Mouse (Mus musculus) hindbrain, postnatal 0 days (tissue): Measurements from ENCODE around the gene Zfp131. TPM values are rescaled to one million over a fixed set of nuclear protein-coding genes. Genes with fewer than 3 reads are reported as not detected.

Experiments used
- ATAC-seq: fragments of 200-750 bp; cut with Nextera tagmentation; 2 replicates; pipeline ENCODE4 v1.8.0; 2017; ENCODE audit warnings: mild to moderate bottlenecking, moderate TSS enrichment, moderate library complexity
- DNase-seq: peaks from one replicate; pipeline ENCODE4 v3.0.0-alpha.2; 2015; ENCODE audit warnings: low spot score
- H3K27ac ChIP-seq: fragments of 300-500 bp; sonication (generic); 2 replicates; pipeline ENCODE4 v1.5.1; 2014; ENCODE audit warnings: mild to moderate bottlenecking
- H3K27me3 ChIP-seq: fragments of 300-500 bp; sonication (generic); 2 replicates; pipeline ENCODE4 v1.6.1; 2014; ENCODE audit warnings: low read length, mixed read lengths; ENCODE audit not compliant: insufficient read depth
- H3K36me3 ChIP-seq: fragments of 300-500 bp; sonication (generic); 2 replicates; pipeline ENCODE4 v1.6.1; 2014; ENCODE audit warnings: low read length, mixed read lengths; ENCODE audit not compliant: insufficient read depth
- H3K4me1 ChIP-seq: fragments of 300-500 bp; sonication (generic); 2 replicates; pipeline ENCODE4 v1.6.1; 2014; ENCODE audit warnings: antibody characterized with exemption, low read length, mixed read lengths; ENCODE audit not compliant: insufficient read depth
- H3K4me2 ChIP-seq: fragments of 300-500 bp; sonication (generic); 2 replicates; pipeline ENCODE4 v1.6.1; 2014; ENCODE audit warnings: low read depth, mild to moderate bottlenecking, low read length, moderate library complexity, mixed read lengths
- H3K4me3 ChIP-seq: fragments of 300-500 bp; sonication (generic); 2 replicates; pipeline ENCODE4 v1.5.1; 2014; ENCODE audit warnings: low read length
- H3K9ac ChIP-seq: fragments of 300-500 bp; sonication (generic); replicated peaks from 2 replicates; pipeline ENCODE4 v1.6.1; 2014; ENCODE audit warnings: mild to moderate bottlenecking, low read length, moderate library complexity, mixed read lengths
- H3K9me3 ChIP-seq: fragments of 300-500 bp; sonication (generic); 2 replicates; pipeline ENCODE4 v1.6.1; 2016; ENCODE audit warnings: low read length, mixed read lengths
- CTCF ChIP-seq: IDR thresholded peaks from 2 replicates; pipeline ENCODE4 v1.5.1; 2016; ENCODE audit warnings: antibody characterized with exemption, control low read depth, low read depth
- WGBS: fragments of 180-500 bp; shearing (Covaris S2); extraction: QIAGEN DNeasy Blood & Tissue Kit; methylation state at CpG from one replicate; pipeline ENCODE4 v1.1.7; 2014; 5-methylcytosine and 5-hydroxymethylcytosine counted together
- polyA plus RNA-seq: library from polyadenylated mRNA; unstranded; fragments of >200 nt; fragmentation: Nextera tagmentation; extraction: Ambion mirVana; gene quantifications from 2 replicates; pipeline ENCODE4 v1.2.1, GENCODE M21; 2015
- total RNA-seq: library from RNA; depleted of rRNA; stranded (reverse); fragments of >200 nt; gene quantifications from 2 replicates; pipeline ENCODE4 v1.2.3, GENCODE M21; 2014

Gene Zfp131
- total and polyA plus RNA-seq, 2 experiments from 2014 or later = 26.3 to 27.7 TPM

- H3K36me3 ChIP-seq = no peaks in the 10 kb centered on the region
- no peaks in the 10 kb centered on the region for H3K27me3 ChIP-seq
- H3K4me2 ChIP-seq = peak overlapping the region; percentile 54
- no peak overlapping the region; the same call in 1 of the 2 replicates for H3K27ac ChIP-seq
- WGBS = 6% methylated on average over 19 of the region's 19 CpGs
- H3K9me3 ChIP-seq = no peaks in the 10 kb centered on the region
- H3K4me3 ChIP-seq = peak overlapping the region; percentile 24
- H3K4me1 ChIP-seq = 0 out of 2 replicates have a peak, but pooled peaks cover 3% of the 10 kb centered on the region
- 0 out of 2 replicates have a peak overlapping the region, but pooled peaks have one; percentile 21 for H3K9ac ChIP-seq
- DNase-seq (peak; percentile 45), ATAC-seq (no peak; the same call in 1 of the 2 replicates)
- no peak for TF ChIP-seq CTCF
These were observed 49.1 kb downstream of the Zfp131 start for GRCm38 (mm10) chr13:119741390-119742237.

DNA sequence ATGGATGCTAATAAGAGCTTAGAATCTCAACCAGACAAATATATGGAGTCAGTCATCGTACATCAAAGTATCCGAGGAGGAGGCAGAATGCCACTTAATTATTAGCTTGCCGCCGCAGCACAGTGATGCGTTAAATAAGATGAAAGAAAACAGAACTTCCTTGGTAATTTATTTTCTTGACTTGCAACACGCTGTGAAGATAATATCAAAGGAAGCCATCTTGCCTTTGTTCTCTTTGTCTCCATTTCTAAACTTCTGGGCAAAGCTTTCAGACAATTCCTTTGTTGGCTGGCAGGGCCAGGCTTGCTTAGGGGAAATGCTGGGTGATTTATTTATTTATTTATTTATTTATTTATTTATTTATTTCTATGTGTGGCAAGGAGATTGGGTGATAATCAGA lies 59.2 kb downstream of the Zfp131 start:
- H3K9me3 ChIP-seq = no peaks in the 10 kb centered on the region
- no peak overlapping the region for H3K4me2 ChIP-seq
- no peak overlapping the region for H3K27ac ChIP-seq
- H3K4me1 ChIP-seq = no peaks in the 10 kb centered on the region
- WGBS = 25% methylated on average over 6 of the region's 6 CpGs
- ATAC-seq (0 out of 2 replicates have a peak, but pooled peaks have one; percentile 21), DNase-seq (peak; percentile 28)
- no peak for TF ChIP-seq CTCF
- no peak overlapping the region for H3K9ac ChIP-seq
- no peaks in the 10 kb centered on the region for H3K36me3 ChIP-seq
- H3K27me3 ChIP-seq = no peaks in the 10 kb centered on the region
- no peak overlapping the region for H3K4me3 ChIP-seq

DNA sequence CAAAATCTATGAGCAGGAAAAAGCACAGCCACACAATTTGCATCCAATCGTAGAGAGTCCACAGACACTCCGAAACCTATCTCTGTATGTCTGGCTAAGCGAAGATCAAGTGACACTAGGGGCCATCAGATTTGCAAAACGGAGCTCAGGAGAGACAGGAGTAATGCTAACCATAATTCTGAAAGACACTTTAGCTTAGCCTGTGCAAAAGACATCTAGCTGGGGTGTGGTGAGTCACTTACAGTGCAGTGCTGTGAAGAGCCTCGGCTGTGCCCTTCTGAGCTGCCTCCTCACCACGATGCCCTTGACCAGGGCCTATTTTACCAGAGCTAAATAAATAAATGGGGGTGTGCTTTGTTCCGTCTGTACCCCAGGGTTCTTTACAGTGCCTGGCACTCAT lies 61.3 kb downstream of the Zfp131 start:
- no peak for TF ChIP-seq CTCF
- Histone ChIP-seq H3K4me1 (no peaks in the 10 kb centered on the region), H3K27me3 (no peaks in the 10 kb centered on the region), H3K9ac (no peak overlapping the region), H3K27ac (no peak overlapping the region), H3K9me3 (no peaks in the 10 kb centered on the region), H3K4me2 (no peak overlapping the region), H3K36me3 (no peaks in the 10 kb centered on the region), H3K4me3 (no peak overlapping the region)
- ATAC-seq = no peak
- 93% methylated on average over 7 of the region's 7 CpGs for WGBS
- DNase-seq = no peak

- Histone ChIP-seq H3K27me3 (no peaks in the 10 kb centered on the region), H3K27ac (no peak overlapping the region), H3K9ac (no peak overlapping the region), H3K4me2 (no peak overlapping the region), H3K4me3 (no peak overlapping the region), H3K9me3 (no peaks in the 10 kb centered on the region), H3K4me1 (no peaks in the 10 kb centered on the region), H3K36me3 (no peaks in the 10 kb centered on the region)
- TF ChIP-seq CTCF = no peak
- 54% methylated on average over 26 of the region's 26 CpGs for WGBS
- DNase-seq = peak; percentile 22
- ATAC-seq = peak; percentile 51
These were observed 62.9 kb downstream of the Zfp131 start for GRCm38 (mm10) chr13:119727608-119728387.

GRCm38 (mm10) chr13:119724541-119724940 lies 66.1 kb downstream of the Zfp131 start:
- H3K9me3 ChIP-seq = no peaks in the 10 kb centered on the region
- peak; percentile 32; the same call in 1 of the 2 replicates for TF ChIP-seq CTCF
- H3K9ac ChIP-seq = no peak overlapping the region
- ATAC-seq (no peak), DNase-seq (peak; percentile 15)
- no peaks in the 10 kb centered on the region for H3K4me1 ChIP-seq
- no peaks in the 10 kb centered on the region for H3K27me3 ChIP-seq
- H3K4me3 ChIP-seq = no peak overlapping the region
- WGBS = 87% methylated on average over 7 of the region's 7 CpGs
- H3K4me2 ChIP-seq = no peak overlapping the region
- no peaks in the 10 kb centered on the region for H3K36me3 ChIP-seq
- H3K27ac ChIP-seq = no peak overlapping the region

DNA sequence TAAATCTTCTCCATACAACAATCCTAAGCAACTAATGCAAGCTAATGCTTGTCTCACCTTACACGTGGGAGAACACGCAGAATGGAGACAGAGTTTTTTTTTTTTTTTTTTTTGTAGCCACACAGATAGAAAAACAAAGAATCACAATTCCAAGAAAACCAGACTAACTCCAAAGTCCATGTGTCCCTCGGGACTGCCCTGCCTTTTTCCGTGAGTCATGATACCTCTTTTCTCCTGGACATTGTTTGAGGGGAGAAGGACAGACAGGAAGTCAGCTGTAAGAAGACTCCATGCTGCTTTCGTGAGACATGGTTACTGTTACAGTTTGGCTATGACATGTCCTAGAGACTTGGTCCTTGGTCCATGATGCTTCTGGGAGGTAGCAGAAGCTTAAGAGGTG lies 67.3 kb downstream of the Zfp131 start:
- no peak for TF ChIP-seq CTCF
- H3K36me3 ChIP-seq = no peaks in the 10 kb centered on the region
- no peaks in the 10 kb centered on the region for H3K4me1 ChIP-seq
- no peak overlapping the region for H3K9ac ChIP-seq
- H3K9me3 ChIP-seq = no peaks in the 10 kb centered on the region
- H3K4me2 ChIP-seq = no peak overlapping the region
- no peak for DNase-seq
- H3K27me3 ChIP-seq = no peaks in the 10 kb centered on the region
- no peak overlapping the region for H3K27ac ChIP-seq
- no peak for ATAC-seq
- H3K4me3 ChIP-seq = no peak overlapping the region
- WGBS = 85% methylated on average over 5 of the region's 5 CpGs
